Mouse (Mus musculus): ENCODE results near the gene Alpi.
A peak's percentile ranks its signal among the peaks of the same experiment; 100 is the strongest.

GRCm38 (mm10) chr1:87111719-87112354 lies 10.4 kb upstream of the Alpi start:
- TF ChIP-seq CTCF (IDR thresholded peaks at IDR 0.05; ENCODE audit: low read depth) (peak; percentile 51), EP300 (IDR thresholded peaks at IDR 0.05; ENCODE audit: low read depth) (no peak)

All from liver, postnatal 0 days (tissue).